Mouse (Mus musculus): ENCODE results near the gene Tspan5. TPM values are rescaled to one million over a fixed set of nuclear protein-coding genes. Genes with fewer than 3 reads are reported as not detected.

Tspan5 gene
- polyA plus RNA-seq, 1 experiment from 2014 or later = 4.3 TPM

GRCm38 (mm10) chr3:138814457-138814856 lies 72.5 kb downstream of the Tspan5 start:
- Histone ChIP-seq H3K4me2 (no peak overlapping the region), H3K4me3 (replicated peaks) (no peak overlapping the region), H3K27ac (no peak overlapping the region), H3K36me3 (no peaks in the 10 kb centered on the region), H3K9me3 (replicated peaks) (no peaks in the 10 kb centered on the region), H3K27me3 (no peaks in the 10 kb centered on the region), H3K4me1 (replicated peaks) (peaks cover 4% of the 10 kb centered on the region), H3K9ac (no peak overlapping the region)
- WGBS (ENCODE audit: insufficient replicate concordance) = 67% methylated on average over 5 of the region's 5 CpGs
- ATAC-seq (ENCODE audit: low read depth) = no peak
- no peak for DNase-seq

DNA sequence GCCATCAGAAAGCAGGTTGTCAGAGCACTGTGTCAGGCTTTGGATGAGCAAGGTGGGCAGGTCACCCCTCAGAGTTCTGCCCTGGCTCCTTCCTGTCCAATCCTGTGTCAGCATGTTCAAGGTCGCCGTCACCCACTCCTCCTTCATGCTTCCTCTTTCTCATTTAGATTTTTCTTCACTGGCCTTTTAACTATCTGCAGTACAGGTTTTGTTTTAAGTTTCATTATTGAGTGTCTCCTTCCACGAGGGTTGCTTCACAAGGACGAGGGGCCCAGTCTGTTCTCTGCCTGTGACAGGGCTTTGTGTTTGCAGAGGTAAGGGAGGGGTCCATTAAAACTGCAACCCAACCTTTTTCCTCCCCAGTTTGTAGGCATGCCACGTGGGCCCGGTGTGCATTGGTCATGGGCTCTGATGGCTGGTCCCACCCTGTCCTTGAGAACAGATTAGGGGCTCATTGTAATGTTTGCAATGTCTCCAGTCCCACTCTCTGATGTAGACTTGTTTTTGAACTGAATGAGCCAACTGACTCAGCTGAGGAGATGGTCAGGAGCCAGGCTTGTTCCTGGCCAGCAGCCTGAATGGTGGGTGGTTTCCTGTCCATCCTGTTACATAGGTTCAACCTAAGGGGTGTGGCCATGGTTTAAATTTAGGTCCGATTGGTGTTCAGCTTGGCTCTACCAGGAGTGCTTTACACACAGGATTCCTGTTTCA lies 73.3 kb downstream of the Tspan5 start:
- no peaks in the 10 kb centered on the region for H3K36me3 ChIP-seq
- no peaks in the 10 kb centered on the region for H3K27me3 ChIP-seq
- ATAC-seq (ENCODE audit: low read depth) = no peak
- H3K9me3 ChIP-seq (replicated peaks) = no peaks in the 10 kb centered on the region
- no peak overlapping the region for H3K4me3 ChIP-seq (replicated peaks)
- no peak overlapping the region for H3K27ac ChIP-seq
- WGBS (ENCODE audit: insufficient replicate concordance) = 46% methylated on average over 7 of the region's 7 CpGs
- no peak overlapping the region for H3K4me2 ChIP-seq
- peaks cover 4% of the 10 kb centered on the region for H3K4me1 ChIP-seq (replicated peaks)
- no peak overlapping the region for H3K9ac ChIP-seq
- no peak for DNase-seq

DNA sequence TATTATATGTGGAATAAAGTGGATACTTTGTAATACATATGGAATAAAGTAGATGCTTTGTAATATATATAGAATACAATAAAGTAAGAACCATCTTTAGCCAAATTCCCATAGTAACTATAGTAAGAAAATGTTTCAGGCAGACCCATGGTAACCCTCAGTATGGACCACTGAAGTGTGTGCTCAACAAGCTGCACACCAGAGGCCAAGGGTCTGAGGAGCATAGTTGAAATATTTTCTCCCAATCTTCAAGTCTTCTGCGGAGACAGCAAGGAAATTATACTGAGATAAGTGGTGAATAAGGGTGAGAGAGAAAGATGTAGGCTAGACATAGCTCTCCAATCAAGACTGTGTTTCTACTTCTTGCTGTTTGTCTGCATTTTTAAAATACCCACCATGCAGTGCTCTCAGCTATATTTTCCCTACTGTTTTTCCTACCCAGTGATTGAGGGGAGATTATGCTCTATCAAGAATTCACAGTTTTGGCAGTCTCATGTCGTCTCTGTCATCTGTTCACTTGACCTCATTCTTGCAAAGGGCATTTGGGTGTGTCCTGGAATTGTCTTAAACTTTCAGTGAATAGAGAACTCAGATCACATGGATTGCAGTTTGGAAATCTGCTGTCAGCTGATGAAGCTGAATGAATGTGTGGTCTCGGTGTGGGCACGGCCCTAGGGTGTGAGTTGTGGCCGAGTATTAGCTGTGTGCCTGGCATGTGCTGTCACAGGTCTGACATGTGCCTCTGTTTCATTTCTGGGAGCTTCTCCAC lies 75.1 kb downstream of the Tspan5 start:
- DNase-seq (no peak), ATAC-seq (ENCODE audit: low read depth) (no peak)
- H3K27ac ChIP-seq = no peak overlapping the region
- H3K4me3 ChIP-seq (replicated peaks) = no peak overlapping the region
- H3K9me3 ChIP-seq (replicated peaks) = no peaks in the 10 kb centered on the region
- no peak overlapping the region for H3K4me2 ChIP-seq
- H3K4me1 ChIP-seq (replicated peaks) = peaks cover 4% of the 10 kb centered on the region
- no peaks in the 10 kb centered on the region for H3K27me3 ChIP-seq
- H3K36me3 ChIP-seq = no peaks in the 10 kb centered on the region
- no peak overlapping the region for H3K9ac ChIP-seq
- 50% methylated on average over 5 of the region's 5 CpGs for WGBS (ENCODE audit: insufficient replicate concordance)

DNA sequence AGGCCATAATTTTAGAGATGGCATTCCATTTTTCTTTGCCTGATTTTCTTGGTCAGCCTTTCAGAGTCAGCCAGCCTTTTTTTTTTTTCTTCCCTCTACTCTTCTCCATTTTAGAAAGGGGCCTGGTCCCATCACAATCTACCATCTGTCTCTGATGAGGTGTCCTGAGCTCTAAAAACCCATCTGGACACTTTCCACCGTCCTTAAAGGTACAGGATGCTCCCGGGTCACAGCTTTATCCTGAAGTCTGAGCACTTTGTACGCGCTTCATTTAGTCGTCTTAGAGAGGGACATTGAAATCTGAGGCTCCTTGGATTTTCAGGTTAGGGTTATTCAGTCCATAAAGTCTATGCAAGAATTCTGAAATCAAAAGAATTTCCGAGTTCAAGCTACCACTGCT lies 77.9 kb downstream of the Tspan5 start:
- ATAC-seq (ENCODE audit: low read depth) (no peak), DNase-seq (no peak)
- 74% methylated on average over 6 of the region's 6 CpGs for WGBS (ENCODE audit: insufficient replicate concordance)
- Histone ChIP-seq H3K27ac (no peak overlapping the region), H3K36me3 (no peaks in the 10 kb centered on the region), H3K9ac (no peak overlapping the region), H3K9me3 (replicated peaks) (no peaks in the 10 kb centered on the region), H3K4me1 (replicated peaks) (peaks cover 4% of the 10 kb centered on the region), H3K4me2 (no peak overlapping the region), H3K27me3 (no peaks in the 10 kb centered on the region), H3K4me3 (replicated peaks) (no peak overlapping the region)

GRCm38 (mm10) chr3:138820296-138820695 lies 78.3 kb downstream of the Tspan5 start:
- DNase-seq = no peak
- Histone ChIP-seq H3K36me3 (no peaks in the 10 kb centered on the region), H3K27ac (no peak overlapping the region), H3K9me3 (replicated peaks) (no peaks in the 10 kb centered on the region), H3K27me3 (no peaks in the 10 kb centered on the region), H3K4me2 (no peak overlapping the region), H3K9ac (no peak overlapping the region), H3K4me3 (replicated peaks) (no peak overlapping the region), H3K4me1 (replicated peaks) (peaks cover 4% of the 10 kb centered on the region)
- 66% methylated on average over 5 of the region's 5 CpGs for WGBS (ENCODE audit: insufficient replicate concordance)
- ATAC-seq (ENCODE audit: low read depth) = no peak

GRCm38 (mm10) chr3:138821886-138822445 lies 80.0 kb downstream of the Tspan5 start:
- no peaks in the 10 kb centered on the region for H3K9me3 ChIP-seq (replicated peaks)
- no peaks in the 10 kb centered on the region for H3K27me3 ChIP-seq
- H3K4me1 ChIP-seq (replicated peaks) = peaks cover 4% of the 10 kb centered on the region
- no peak overlapping the region for H3K27ac ChIP-seq
- H3K36me3 ChIP-seq = no peaks in the 10 kb centered on the region
- H3K4me2 ChIP-seq = no peak overlapping the region
- H3K9ac ChIP-seq = no peak overlapping the region
- ATAC-seq (ENCODE audit: low read depth) (no peak), DNase-seq (no peak)
- no peak overlapping the region for H3K4me3 ChIP-seq (replicated peaks)
- 65% methylated on average over 5 of the region's 5 CpGs for WGBS (ENCODE audit: insufficient replicate concordance)

DNA sequence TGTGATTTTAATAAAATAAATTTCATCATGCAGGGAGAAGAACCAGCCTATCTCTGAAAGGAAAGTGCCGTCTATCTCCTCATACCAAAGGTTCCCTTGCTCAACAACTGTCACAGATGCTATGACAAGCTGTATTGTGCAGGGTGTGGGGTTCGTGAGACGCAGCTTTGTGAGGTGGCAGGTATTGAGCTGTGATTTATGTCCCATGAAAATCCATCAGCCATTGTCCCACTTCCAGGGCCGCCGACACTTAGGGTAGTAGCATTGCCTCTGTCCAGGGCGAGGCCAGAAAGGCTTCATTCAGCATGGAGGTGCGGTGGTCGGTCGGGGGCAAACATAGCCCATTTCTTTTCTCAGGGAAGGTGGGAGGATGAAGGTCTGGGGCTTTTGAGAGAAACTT lies 81.9 kb downstream of the Tspan5 start:
- Histone ChIP-seq H3K27me3 (no peaks in the 10 kb centered on the region), H3K4me2 (no peak overlapping the region), H3K9ac (no peak overlapping the region), H3K4me3 (replicated peaks) (no peak overlapping the region), H3K27ac (no peak overlapping the region), H3K9me3 (replicated peaks) (no peaks in the 10 kb centered on the region), H3K36me3 (no peaks in the 10 kb centered on the region), H3K4me1 (replicated peaks) (no peaks in the 10 kb centered on the region)
- ATAC-seq (ENCODE audit: low read depth) = no peak
- DNase-seq = no peak
- WGBS (ENCODE audit: insufficient replicate concordance) = 81% methylated on average over 9 of the region's 9 CpGs

- Histone ChIP-seq H3K9ac (no peak overlapping the region), H3K4me2 (no peak overlapping the region), H3K27me3 (no peaks in the 10 kb centered on the region), H3K9me3 (replicated peaks) (no peaks in the 10 kb centered on the region), H3K4me1 (replicated peaks) (no peaks in the 10 kb centered on the region), H3K27ac (no peak overlapping the region), H3K36me3 (no peaks in the 10 kb centered on the region), H3K4me3 (replicated peaks) (no peak overlapping the region)
- DNase-seq = no peak
- WGBS (ENCODE audit: insufficient replicate concordance) = 62% methylated on average over 6 of the region's 6 CpGs
- ATAC-seq (ENCODE audit: low read depth) = no peak
Measured at GRCm38 (mm10) chr3:138825296-138825695, 83.3 kb downstream of the Tspan5 start.

- no peak overlapping the region for H3K4me2 ChIP-seq
- WGBS (ENCODE audit: insufficient replicate concordance) = 81% methylated on average over 8 of the region's 8 CpGs
- no peak overlapping the region for H3K27ac ChIP-seq
- no peak for DNase-seq
- H3K9me3 ChIP-seq (replicated peaks) = no peaks in the 10 kb centered on the region
- no peak for ATAC-seq (ENCODE audit: low read depth)
- no peaks in the 10 kb centered on the region for H3K36me3 ChIP-seq
- no peaks in the 10 kb centered on the region for H3K4me1 ChIP-seq (replicated peaks)
- no peaks in the 10 kb centered on the region for H3K27me3 ChIP-seq
- H3K9ac ChIP-seq = no peak overlapping the region
- H3K4me3 ChIP-seq (replicated peaks) = no peak overlapping the region
Measured at GRCm38 (mm10) chr3:138826243-138826800, 84.3 kb downstream of the Tspan5 start.

DNA sequence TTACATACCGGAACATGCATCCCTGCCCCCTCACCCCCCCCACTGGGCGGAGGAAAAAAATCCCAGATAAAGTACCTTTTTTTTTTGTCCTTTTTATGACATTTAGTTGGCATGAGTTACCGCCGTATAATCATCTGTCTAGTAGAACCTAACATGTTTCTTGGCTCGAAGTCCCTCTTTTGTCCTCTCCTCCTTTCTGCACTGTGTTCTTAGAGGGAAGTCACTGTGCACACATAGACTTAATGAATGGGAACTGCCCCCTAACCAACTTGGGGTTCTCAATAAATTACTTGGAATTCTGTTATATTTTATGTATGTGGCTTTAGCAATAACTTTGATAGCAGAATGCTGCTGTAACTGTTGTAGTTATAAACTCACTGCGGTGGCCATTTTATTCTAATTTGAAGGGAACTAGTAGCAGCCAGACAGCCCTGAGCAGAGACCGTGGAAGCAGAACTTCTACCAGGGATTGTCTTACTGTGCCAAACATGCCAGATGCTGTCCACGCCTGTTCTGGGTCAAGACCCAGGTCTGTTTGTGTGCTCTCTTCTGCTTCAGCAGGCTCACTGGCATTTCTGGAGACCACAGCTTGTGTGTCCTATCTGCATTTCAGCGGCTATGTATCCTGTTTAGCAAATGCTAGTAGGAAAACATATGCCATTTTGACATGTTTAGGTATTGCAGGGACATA lies 91.0 kb downstream of the Tspan5 start:
- H3K9me3 ChIP-seq (replicated peaks) = no peaks in the 10 kb centered on the region
- H3K4me3 ChIP-seq (replicated peaks) = no peak overlapping the region
- H3K27me3 ChIP-seq = no peaks in the 10 kb centered on the region
- no peak for DNase-seq
- no peaks in the 10 kb centered on the region for H3K36me3 ChIP-seq
- no peaks in the 10 kb centered on the region for H3K4me1 ChIP-seq (replicated peaks)
- H3K9ac ChIP-seq = no peak overlapping the region
- H3K27ac ChIP-seq = no peak overlapping the region
- no peak overlapping the region for H3K4me2 ChIP-seq
- ATAC-seq (ENCODE audit: low read depth) = no peak
- WGBS (ENCODE audit: insufficient replicate concordance) = 71% methylated on average over 9 of the region's 9 CpGs

- whole genome bisulfite sequencing (ENCODE audit: insufficient replicate concordance) = 76% methylated on average over 11 of the region's 11 CpGs
- Histone ChIP-seq H3K4me1 (replicated peaks) (no peaks in the 10 kb centered on the region), H3K9ac (no peak overlapping the region), H3K27me3 (no peaks in the 10 kb centered on the region), H3K4me2 (no peak overlapping the region), H3K9me3 (replicated peaks) (no peaks in the 10 kb centered on the region), H3K4me3 (replicated peaks) (no peak overlapping the region), H3K27ac (no peak overlapping the region), H3K36me3 (no peaks in the 10 kb centered on the region)
- DNase-seq (no peak), ATAC-seq (ENCODE audit: low read depth) (no peak)
Measured at GRCm38 (mm10) chr3:138834174-138834573, 92.2 kb downstream of the Tspan5 start.
